Mouse (Mus musculus) embryo, embryonic 10 days (tissue): ENCODE results near the gene Slit3.
A peak's percentile ranks its signal among the peaks of the same experiment; 100 is the strongest.

Experiments
- DNase-seq: peaks from one replicate; pipeline ENCODE4 v3.0.0-alpha.2; 2015; ENCODE audit warnings: low spot score

Gene Slit3

DNA sequence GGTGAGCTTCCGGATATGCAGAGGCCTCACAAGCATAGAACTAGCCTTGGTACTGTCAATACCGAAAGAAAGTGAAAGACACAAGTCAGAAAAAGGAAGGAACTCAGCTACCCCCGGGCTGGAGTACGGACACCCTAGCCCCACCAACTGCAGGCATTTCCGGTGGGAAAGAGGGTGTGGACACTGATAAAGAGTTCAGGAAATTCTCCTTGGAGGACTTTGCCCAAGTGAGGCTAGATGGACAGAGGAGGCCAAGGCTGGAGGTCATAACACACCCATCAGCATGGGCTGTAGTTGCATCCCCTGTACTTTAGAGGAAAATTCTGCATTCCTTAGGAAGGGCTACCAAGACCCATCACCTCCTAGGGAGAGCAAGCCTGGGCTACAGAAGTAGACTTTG lies 511.2 kb downstream of the Slit3 start:
- no peak for DNase-seq

DNA sequence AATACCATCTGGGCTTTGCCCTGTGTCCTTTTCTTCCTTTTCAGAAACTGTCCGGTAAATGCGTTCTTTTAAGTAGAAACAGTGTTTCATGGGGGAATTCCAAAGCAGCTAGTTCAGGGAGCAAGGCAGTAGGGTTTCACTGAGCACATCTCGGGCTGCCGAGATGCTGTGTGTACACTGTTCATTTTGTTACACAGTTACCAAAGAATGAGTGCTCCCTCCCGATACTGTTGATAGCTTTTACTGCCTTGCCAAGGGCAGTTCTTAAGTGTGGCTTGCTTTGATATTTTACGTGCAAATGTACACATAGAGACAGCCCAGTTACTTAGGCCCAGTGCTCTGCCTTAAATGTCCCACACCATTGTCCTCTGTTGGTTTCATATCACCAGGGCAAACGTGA lies 516.1 kb downstream of the Slit3 start:
- no peak for DNase-seq

GRCm38 (mm10) chr11:35638862-35639384 lies 517.9 kb downstream of the Slit3 start:
- no peak for DNase-seq

DNA sequence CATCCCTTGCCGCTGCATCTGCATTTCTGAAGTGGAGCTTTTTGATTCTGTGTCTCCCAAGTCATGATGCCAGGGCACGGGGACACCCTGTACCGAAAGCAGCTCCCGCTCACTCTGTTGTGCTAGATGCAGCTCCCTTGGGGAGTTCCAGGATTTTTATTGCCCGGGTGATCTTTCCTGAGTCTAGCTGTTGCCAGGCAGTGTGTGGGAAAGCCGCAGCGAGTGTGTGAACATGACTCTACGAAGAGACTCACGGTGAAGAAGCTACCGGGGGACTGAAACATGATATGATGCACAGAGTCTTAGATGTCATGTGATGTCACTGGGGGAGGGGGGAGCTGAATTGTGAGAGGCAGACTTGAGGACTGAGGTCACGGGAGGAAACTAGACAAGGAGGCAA lies 518.4 kb downstream of the Slit3 start:
- peak; percentile 50 for DNase-seq

DNA sequence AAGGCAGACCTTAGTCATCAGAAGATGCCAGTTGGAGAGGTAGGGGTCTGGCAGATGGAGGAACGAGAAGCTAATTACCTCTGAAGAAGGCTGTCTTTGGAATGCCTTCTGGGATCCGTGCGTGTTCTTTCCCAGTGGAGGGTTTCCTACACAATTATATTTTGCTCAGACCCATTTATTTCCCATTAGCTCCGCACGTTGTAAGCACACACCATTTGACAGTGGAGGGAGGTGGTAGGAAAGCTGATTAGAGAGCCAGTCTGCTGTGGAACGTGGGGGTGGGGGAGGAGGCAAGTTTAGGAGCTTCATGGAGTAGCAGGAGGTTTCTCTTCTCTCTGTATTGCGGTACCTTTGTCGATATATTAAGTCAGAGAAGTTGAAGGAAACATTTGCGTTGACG lies 530.3 kb downstream of the Slit3 start:
- no peak for DNase-seq

GRCm38 (mm10) chr11:35655836-35656235 lies 534.8 kb downstream of the Slit3 start:
- DNase-seq, result no peak

DNA sequence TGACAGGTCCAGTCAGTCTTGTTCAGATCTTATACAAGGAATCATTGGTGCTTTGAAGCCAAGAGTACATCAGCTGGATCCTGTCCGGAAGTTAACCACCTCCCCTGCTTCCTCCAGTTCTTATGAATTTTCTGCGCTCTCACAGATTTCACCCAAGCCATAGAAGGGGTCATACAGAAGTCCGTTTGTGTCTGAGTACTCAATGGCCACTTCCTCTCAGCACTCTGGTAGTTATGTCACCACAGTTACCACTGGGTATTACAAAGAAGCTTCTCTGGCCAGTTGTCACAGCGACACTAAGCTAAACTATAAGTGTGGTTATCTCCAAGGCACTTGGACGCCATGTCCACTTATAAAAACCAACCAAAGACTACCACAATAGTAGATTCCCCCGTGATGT lies 536.6 kb downstream of the Slit3 start:
- no peak for DNase-seq

DNA sequence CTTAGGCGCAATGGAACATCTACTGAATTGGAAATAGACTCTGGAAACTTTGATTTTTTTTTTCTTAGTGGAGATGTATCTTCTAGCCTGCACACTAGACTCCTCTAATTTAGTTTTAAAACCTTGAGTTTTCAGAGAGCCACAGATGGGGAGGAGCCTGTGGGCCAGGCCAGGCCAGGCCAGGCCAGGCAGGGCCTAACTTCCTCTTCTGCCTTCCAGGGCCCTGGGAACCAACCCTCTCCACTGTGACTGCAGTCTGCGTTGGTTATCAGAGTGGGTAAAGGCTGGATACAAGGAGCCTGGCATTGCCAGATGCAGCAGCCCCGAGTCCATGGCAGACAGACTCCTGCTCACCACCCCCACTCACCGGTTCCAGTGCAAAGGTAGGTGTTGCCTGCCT lies 539.9 kb downstream of the Slit3 start:
- DNase-seq, result no peak

- DNase-seq, result no peak
Observed at GRCm38 (mm10) chr11:35662945-35663344, 541.9 kb downstream of the Slit3 start.

DNA sequence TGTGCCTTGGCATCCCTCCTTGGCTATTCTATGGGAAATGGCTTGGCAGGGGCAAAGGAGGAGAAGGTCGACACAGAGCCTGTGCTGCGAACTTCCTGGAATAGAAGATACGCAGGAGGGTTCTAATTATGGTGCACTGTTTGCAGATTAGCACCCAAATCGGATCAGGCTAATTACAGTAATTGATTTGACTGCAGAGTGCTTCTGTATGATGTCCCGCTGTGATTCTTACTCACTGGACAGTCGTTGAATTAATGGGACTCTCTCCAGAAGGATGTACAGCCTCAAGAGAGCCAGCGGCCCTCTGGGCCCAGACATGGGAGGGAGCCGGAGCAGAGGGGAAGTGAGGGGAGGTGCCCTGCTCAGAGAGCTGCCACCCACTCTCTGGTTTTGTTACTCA lies 542.6 kb downstream of the Slit3 start:
- DNase-seq, result no peak

DNA sequence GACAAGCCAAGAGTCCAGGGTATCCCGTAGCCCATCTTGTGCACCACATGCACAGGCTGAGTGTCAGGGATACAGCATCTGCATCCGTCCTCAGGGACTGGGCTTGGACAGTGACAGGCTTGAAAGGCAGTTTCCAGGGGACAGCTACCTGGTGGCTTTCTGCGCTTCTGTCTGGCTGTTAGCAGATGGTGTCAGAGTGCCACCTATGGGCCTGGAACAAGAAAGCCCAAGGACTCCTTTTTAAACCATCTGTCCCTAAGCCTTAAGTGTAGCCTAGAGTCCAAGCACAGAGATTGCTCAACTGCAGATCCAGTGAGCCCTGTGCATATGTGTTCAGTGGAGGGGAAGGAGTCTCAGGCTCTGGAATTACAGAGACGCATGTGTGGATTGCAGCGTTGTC lies 544.0 kb downstream of the Slit3 start:
- peak; percentile 69 for DNase-seq

GRCm38 (mm10) chr11:35667428-35667827 lies 546.4 kb downstream of the Slit3 start:
- DNase-seq, result peak; percentile 29

DNA sequence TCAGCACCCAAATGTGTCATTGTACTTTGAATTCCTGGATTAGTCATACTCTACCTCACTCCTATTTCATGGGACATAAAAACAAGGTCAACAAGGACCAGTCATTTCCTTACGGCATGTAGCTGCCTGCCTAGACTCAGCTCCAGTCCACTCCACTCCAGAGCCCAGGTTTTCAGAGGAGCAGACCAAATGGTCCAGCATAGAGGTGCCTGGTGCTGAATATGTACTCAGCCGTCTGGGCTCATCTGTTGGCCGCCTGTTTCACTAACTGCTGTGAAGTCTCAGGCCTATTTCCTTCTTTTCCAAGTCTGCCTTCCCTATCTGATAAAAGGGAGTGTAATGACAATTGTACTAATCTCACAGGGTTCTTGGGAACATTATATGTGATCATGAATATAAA lies 547.1 kb downstream of the Slit3 start:
- no peak for DNase-seq

DNA sequence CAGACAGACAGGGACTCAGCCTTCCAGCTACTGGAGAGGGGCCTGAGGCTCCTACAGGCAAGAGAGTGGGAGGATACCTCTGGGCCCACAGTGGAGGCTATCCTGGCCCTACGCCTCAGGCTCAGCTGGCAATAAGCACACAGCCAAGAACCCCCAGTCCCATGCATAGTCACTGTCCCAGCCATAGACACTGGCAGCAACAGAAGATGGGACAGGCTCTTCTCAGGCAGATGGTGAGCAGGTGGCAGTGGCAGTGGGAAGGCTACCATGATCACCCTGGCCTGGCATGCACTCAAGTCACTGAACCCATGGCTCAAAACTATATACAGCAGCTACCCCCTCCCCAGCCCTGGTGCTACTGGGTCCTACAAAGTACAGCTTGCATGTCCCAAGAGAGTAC lies 547.7 kb downstream of the Slit3 start:
- no peak for DNase-seq

DNA sequence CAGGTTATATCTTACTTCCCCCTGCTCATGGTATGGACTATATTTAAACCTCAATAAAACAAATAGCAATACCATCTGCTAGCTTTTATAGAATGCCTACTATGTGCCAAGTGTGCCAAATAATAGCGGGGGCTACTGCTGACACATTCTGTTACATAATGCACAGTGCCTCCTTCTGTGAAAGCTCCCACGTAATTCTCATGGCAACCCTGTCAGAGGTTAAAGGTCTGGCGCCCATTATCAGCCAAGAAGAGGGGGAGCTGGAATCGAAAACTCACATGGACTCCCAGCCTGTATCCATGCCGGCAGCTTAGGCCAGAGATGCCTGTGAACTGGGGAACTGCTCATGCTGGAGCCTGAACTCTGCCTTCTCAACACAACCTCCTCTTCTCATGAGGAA lies 548.5 kb downstream of the Slit3 start:
- DNase-seq, result no peak

- no peak for DNase-seq
Observed at GRCm38 (mm10) chr11:35670181-35670580, 549.2 kb downstream of the Slit3 start.

GRCm38 (mm10) chr11:35670746-35671145 lies 549.7 kb downstream of the Slit3 start:
- no peak for DNase-seq

DNA sequence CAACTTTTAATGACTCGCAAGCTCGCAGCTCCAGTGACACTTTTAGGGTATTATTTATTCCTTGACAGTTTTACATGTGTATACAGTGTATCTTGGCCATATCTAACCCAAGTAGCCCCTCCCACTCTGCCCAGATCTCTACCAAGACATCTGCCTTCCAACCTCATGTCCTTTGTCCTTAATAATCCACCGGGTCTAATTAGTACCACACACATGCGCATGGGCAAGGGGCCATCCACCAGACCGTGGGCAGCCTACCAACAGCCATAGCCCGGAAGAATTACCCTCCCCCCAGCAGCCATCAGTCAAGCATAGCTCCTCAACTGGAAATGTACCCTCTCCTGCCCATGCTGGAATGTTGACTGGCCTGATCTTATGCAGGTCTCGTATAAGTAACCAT lies 552.0 kb downstream of the Slit3 start:
- no peak for DNase-seq

DNA sequence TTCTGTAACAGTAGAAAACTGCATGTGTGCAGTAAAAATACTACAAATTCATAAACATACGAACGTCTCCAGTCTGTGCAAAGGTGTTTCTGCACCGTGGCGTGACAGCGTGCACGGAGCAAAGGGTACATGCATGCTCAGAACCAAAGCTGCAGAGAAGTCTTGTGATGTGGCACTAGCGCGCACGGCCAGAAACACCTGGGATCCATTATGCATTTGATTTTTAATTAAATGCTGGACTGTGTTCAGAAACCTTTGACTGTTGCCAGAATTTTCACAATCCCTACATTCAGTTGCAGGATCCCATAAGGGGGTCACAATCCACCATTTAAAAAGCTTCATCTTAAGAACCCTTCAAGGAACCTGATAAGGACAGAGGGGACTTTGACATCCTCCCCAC lies 553.2 kb downstream of the Slit3 start:
- DNase-seq, result no peak

DNA sequence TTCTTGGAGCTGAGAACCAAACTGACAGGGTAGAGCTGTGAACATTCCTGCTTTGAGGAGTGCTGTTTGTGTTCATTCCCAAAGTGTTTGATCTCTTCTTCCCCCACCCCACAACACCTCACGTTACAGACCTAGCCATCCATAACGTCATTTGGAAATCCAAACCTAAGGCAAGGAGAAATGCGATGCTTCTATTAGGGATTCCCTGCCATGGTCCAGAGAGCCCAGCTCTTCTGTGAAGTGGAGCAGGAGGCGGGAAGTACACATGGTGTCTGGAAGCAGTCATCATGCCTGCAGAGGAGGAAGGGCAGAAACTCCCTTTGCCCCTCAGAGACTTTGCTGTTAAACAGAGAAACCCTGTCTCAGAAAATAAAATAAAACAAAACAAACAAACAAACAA lies 555.7 kb downstream of the Slit3 start:
- no peak for DNase-seq

DNA sequence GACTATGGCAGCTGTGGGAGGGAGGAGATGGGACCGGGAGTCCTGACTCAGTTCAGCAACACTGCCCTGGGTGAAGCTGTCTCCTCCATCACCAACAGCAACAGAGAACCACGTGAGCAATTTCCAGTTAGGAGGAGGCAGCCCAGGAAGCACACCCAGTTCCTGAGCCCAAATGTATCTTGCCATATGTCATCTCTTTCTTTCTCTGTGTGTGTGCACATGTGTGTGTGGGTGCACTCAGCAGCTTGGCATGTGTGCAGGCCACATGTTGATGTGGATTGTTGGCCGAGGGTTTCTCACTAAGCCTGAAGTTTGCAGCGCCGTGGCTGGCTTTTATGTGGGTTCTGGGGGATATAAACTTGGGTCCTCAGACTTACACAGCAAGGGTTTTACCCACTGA lies 559.0 kb downstream of the Slit3 start:
- DNase-seq, result no peak

- no peak for DNase-seq
Observed at GRCm38 (mm10) chr11:35687316-35687715, 566.3 kb downstream of the Slit3 start.

DNA sequence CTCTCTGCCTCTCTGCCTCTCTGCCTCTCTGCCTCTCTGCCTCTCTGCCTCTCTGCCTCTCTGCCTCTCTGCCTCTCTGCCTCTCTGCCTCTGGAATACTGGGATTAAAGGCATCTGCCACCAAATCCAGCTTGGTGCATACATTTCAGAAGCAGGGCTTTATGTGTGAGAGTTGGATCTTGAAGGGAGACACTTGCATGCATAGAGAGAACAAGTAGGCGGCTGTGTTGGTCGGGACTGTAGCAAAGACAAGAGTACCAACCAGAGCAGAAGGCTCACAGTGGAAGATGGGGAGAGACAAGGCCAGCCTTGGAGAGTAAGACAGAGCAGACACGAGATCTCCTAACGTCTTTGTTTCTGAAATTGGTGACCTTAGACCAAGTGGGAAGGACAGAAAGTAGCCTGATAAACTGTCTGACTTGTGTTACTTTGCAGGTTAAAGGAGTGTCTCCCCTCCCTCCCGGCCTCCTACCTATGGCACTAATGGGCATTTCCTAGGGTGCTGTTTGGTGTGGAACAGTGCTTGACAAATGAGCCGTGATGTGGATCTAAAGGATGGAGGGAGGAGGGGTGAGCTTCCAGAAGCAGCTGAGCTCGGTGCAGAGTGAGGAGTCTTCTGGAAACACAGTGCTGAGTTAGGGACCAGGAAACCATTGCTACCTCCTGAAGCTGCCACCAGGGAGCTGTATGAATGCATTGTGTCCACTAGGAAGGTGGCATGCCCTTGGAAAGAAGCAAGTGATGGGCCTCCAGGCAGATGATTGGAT lies 569.7 kb downstream of the Slit3 start:
- DNase-seq, result no peak

GRCm38 (mm10) chr11:35693136-35693535 lies 572.1 kb downstream of the Slit3 start:
- DNase-seq, result peak; percentile 69
